Mouse (Mus musculus) midbrain, embryonic 10.5 days (tissue): ENCODE results near the gene Ptk6. TPM values are rescaled to one million over a fixed set of nuclear protein-coding genes. Genes with fewer than 3 reads are reported as not detected.

Experiments
- DNase-seq: peaks from one replicate; pipeline ENCODE4 v3.0.0-alpha.2; 2017; ENCODE audit warnings: low spot score
- H3K27ac ChIP-seq: fragments of 300-500 bp; sonication (generic); replicated peaks from 2 replicates; pipeline ENCODE4 v1.5.1; 2016; ENCODE audit warnings: mild to moderate bottlenecking
- H3K27me3 ChIP-seq: fragments of 300-500 bp; sonication (generic); 2 replicates; pipeline ENCODE4 v1.6.1; 2016; ENCODE audit warnings: low read depth, mild to moderate bottlenecking; ENCODE audit not compliant: poor library complexity, severe bottlenecking
- H3K36me3 ChIP-seq: fragments of 300-500 bp; sonication (generic); 2 replicates; pipeline ENCODE4 v1.6.1; 2016; ENCODE audit warnings: mild to moderate bottlenecking, moderate library complexity
- H3K4me1 ChIP-seq: fragments of 300-500 bp; sonication (generic); 2 replicates; pipeline ENCODE4 v1.6.1; 2016
- H3K4me3 ChIP-seq: fragments of 300-500 bp; sonication (generic); 2 replicates; pipeline ENCODE4 v1.5.1; 2016; ENCODE audit warnings: mild to moderate bottlenecking, moderate library complexity
- H3K9me3 ChIP-seq: fragments of 300-500 bp; sonication (generic); replicated peaks from 2 replicates; pipeline ENCODE4 v1.6.1; 2016; ENCODE audit warnings: mild to moderate bottlenecking
- WGBS: fragments of 180-500 bp; shearing (Covaris S2); methylation state at CpG from one replicate; pipeline ENCODE4 v1.1.7; 2016; 5-methylcytosine and 5-hydroxymethylcytosine counted together
- polyA plus RNA-seq: library from polyadenylated mRNA; unstranded; fragments of >200 nt; fragmentation: Nextera tagmentation; extraction: Ambion mirVana; gene quantifications from 2 replicates; pipeline ENCODE4 v1.2.1, GENCODE M21; 2016

Gene Ptk6
- polyA plus RNA-seq, 1 experiment from 2014 or later, result not detected

DNA sequence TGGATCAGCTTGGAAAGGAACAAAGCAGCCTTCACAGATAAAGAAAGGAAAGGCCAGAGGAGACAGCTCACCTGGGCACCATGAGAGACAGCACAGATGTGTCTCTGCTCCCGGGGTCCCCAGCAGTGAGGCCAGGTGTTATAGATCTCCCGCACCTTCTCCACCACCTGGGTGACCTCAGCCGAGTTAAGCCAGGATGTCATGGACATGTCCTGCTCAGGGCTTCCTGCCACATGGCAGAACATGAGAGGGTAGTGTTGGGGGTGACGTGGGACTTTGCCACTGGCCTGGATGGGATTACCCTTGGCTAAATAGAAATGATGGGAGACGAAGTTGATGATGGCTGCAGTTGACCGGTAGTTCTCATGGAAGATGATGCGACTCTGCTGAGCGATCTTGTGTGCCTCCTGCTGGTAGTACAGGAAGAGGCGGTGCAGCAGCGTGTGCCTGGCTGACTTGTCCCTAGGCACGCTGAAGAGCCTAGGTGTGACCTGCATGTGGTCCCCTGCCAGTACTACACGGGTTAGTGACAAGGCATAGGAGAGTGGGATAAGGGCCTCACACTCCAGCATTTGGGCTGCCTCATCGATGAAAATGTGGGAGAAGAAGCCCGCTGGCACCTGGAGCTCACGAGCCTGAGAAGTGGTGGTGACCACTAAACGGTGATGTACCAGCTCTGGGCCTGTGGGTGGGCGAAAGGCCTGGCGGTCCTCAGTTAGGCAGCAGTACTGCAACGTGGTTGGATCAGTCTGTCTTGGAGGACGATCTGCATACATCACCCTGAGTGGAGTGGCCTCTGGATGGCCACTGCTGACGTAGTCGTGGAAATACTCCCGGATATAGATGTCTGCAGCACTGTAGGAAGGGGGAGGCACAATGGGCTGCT is 33.3 kb upstream of the Ptk6 start:
- H3K27me3 ChIP-seq, result no peaks in the 10 kb centered on the region
- H3K4me3 ChIP-seq, result no peak overlapping the region
- H3K27ac ChIP-seq, result no peak overlapping the region
- WGBS, result 86% methylated on average over 23 of the region's 23 CpGs
- no peak for DNase-seq
- H3K9me3 ChIP-seq, result no peaks in the 10 kb centered on the region
- no peaks in the 10 kb centered on the region for H3K36me3 ChIP-seq
- H3K4me1 ChIP-seq, result 0 out of 2 replicates have a peak, but pooled peaks cover 5% of the 10 kb centered on the region

DNA sequence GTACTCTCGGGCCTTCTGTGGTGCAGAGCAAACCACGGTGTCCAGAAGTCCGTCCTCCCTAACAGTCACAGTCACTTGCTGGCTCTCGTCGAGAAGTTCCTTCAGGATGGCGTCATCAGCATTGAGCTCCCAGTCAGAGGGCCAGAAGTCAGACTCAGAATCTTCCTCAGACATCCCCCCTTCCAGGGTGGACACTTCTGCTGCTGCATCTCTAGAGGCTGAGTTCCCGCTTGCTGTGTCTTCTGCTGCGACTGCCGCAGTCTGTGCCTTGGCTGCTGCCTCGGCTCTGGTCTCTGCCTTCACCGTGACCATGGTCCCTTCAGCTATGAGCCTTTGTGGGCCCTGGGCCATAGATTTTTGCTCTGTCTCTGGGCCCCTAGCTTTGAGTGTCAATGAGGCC is 32.1 kb upstream of the Ptk6 start:
- no peak overlapping the region for H3K4me3 ChIP-seq
- no peaks in the 10 kb centered on the region for H3K9me3 ChIP-seq
- no peak overlapping the region for H3K27ac ChIP-seq
- H3K36me3 ChIP-seq, result no peaks in the 10 kb centered on the region
- no peaks in the 10 kb centered on the region for H3K27me3 ChIP-seq
- WGBS, result 97% methylated on average over 11 of the region's 11 CpGs
- 0 out of 2 replicates have a peak, but pooled peaks cover 5% of the 10 kb centered on the region for H3K4me1 ChIP-seq
- DNase-seq, result no peak

DNA sequence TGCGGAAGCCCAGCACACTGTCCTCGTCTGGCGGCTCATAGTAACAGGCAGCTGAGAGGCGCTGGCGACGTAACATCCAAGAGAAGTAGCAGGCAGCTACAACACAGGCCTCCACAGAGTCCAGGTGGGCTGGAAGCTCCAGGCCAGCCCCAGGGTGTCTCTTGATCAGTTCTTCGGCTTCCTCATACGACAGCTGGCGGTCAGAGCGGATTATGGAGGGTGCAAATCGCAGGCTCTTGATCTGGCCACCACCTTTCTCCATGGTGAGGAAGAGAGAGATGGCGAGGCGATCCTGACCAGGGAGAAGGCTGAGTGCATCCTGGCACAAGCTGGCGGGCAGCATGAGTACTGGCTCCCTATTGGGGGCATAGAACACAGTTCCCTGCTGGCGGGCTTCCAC is 30.9 kb upstream of the Ptk6 start:
- Histone ChIP-seq H3K27ac (no peak overlapping the region), H3K4me3 (no peak overlapping the region), H3K27me3 (no peaks in the 10 kb centered on the region), H3K9me3 (no peaks in the 10 kb centered on the region), H3K36me3 (no peaks in the 10 kb centered on the region), H3K4me1 (0 out of 2 replicates have a peak, but pooled peaks cover 5% of the 10 kb centered on the region)
- DNase-seq, result no peak
- 92% methylated on average over 15 of the region's 15 CpGs for WGBS

DNA sequence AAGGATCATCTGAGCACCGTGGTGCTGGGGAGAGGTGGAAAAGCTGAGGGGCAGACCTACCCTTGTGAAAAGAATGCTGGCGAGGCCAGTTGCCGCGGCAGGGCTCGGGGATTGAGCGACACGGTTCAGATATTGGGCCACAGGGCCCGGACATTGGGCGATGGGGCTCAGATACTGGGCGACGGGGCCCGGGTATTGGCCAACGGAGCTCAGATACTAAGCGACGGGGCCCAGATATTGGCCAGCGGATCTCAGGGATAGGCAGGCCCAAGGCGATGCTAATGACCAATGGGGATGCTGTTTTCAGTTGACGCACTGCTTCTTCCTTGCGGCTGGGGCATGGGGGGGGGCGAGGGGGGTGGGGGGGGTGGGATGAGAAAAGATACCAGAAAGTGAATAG is 28.6 kb upstream of the Ptk6 start:
- Histone ChIP-seq H3K4me3 (peak overlapping the region; percentile 4; the same call in 1 of the 2 replicates), H3K4me1 (no peaks in the 10 kb centered on the region), H3K27me3 (no peaks in the 10 kb centered on the region), H3K27ac (no peak overlapping the region), H3K9me3 (no peaks in the 10 kb centered on the region), H3K36me3 (no peaks in the 10 kb centered on the region)
- 83% methylated on average over 20 of the region's 20 CpGs for WGBS
- DNase-seq, result no peak

DNA sequence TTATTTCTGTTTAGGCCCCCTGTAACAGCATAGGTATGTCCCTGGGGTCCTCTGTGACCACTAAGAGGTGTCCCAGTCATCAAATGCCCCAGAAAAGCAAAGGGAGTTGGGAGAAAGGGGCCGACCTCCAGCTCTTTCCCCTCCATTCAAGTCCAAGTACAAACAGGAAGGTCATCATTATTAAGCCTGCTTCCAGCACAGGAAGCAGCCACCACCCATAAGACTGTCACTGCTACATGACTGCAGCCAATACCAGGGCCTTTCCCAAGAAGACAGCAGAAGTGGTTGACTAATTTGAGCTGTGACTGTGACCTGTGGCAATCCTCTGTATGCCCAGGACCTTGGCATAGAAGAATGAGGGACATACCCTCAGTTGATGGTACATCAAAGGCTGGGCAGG is 25.7 kb upstream of the Ptk6 start:
- Histone ChIP-seq H3K27me3 (no peaks in the 10 kb centered on the region), H3K9me3 (no peaks in the 10 kb centered on the region), H3K27ac (no peak overlapping the region)

DNA sequence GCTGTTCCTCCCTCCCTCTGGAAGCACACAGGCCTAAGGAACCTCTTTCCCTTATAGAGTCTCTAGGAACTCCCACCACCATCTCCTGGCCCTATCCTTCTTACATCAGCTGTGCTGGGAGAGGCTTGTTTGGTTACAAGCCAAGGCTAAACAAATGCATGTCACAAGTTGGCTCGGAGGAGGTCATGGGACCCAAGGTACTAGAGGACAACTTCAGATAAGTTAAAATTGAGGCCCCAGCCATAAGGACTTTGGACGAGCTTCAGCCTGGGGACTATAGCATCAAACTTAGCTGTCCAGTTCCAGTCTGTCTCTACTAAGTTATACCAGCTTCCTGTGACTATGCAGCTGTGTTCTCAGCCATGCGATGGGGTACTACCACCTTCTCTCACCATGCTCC is 24.5 kb upstream of the Ptk6 start:
- 87% methylated on average over 3 of the region's 3 CpGs for WGBS
- no peaks in the 10 kb centered on the region for H3K9me3 ChIP-seq
- no peaks in the 10 kb centered on the region for H3K36me3 ChIP-seq
- no peak overlapping the region for H3K4me3 ChIP-seq
- H3K27me3 ChIP-seq, result no peaks in the 10 kb centered on the region
- no peaks in the 10 kb centered on the region for H3K4me1 ChIP-seq
- DNase-seq, result no peak
- H3K27ac ChIP-seq, result no peak overlapping the region

More for the DNA sequence above, 25.7 kb upstream of the Ptk6 start:
- 74% methylated on average over 1 of the region's 1 CpGs for WGBS
- no peak for DNase-seq
- Histone ChIP-seq H3K4me1 (no peaks in the 10 kb centered on the region), H3K36me3 (no peaks in the 10 kb centered on the region), H3K4me3 (no peak overlapping the region)

DNA sequence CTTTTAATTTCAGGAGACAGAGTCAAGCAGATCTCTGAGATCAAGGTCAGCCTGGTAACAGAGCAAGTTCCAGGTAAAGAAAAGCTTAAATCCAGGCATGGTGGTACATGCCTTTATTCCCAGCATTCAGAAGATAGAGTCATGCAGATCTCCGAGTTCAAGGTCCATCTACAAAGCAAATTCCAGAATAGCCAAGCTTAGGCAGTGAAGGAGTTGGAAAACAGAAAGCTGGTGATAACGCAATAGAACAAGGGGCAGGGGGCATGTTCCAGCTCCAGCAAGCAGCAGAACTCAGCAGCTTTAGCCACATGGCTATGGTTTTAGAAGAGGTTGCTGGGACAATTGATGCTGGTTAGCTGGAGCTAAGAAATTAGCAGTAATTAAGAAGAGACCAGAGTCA is 22.4 kb upstream of the Ptk6 start:
- Histone ChIP-seq H3K27ac (no peak overlapping the region), H3K27me3 (peaks cover 16% of the 10 kb centered on the region; the same call in 1 of the 2 replicates)
- WGBS, result 89% methylated on average over 2 of the region's 2 CpGs

DNA sequence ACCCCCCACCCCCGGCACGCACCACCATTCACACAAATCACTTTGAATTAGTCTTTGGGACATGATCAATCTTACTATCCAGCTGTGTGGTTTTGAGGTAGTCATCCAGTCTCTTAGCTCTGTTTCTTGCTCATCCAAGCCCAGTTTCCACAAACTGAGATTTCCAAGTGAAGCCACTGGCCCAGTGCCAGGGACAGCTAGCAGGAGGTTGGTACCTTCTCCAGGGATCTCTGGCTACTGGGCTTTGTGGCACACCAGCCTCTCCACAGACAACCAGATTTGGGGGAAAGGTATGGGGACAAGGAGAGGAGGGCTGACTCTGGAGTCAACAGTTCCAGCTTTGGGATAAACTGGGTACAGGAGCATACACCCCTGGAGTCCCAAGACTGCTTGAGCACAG is 17.8 kb upstream of the Ptk6 start:
- peaks cover 28% of the 10 kb centered on the region for H3K27me3 ChIP-seq
- no peaks in the 10 kb centered on the region for H3K9me3 ChIP-seq
- WGBS, result 59% methylated on average over 2 of the region's 2 CpGs
- H3K4me1 ChIP-seq, result peaks cover 19% of the 10 kb centered on the region
- H3K4me3 ChIP-seq, result peak overlapping the region; percentile 53
- no peak for DNase-seq
- H3K36me3 ChIP-seq, result no peaks in the 10 kb centered on the region
- peak overlapping the region; percentile 77 for H3K27ac ChIP-seq

More for the DNA sequence above, 22.4 kb upstream of the Ptk6 start:
- H3K9me3 ChIP-seq, result no peaks in the 10 kb centered on the region
- no peak for DNase-seq
- H3K4me1 ChIP-seq, result peaks cover 8% of the 10 kb centered on the region
- no peak overlapping the region for H3K4me3 ChIP-seq
- no peaks in the 10 kb centered on the region for H3K36me3 ChIP-seq

DNA sequence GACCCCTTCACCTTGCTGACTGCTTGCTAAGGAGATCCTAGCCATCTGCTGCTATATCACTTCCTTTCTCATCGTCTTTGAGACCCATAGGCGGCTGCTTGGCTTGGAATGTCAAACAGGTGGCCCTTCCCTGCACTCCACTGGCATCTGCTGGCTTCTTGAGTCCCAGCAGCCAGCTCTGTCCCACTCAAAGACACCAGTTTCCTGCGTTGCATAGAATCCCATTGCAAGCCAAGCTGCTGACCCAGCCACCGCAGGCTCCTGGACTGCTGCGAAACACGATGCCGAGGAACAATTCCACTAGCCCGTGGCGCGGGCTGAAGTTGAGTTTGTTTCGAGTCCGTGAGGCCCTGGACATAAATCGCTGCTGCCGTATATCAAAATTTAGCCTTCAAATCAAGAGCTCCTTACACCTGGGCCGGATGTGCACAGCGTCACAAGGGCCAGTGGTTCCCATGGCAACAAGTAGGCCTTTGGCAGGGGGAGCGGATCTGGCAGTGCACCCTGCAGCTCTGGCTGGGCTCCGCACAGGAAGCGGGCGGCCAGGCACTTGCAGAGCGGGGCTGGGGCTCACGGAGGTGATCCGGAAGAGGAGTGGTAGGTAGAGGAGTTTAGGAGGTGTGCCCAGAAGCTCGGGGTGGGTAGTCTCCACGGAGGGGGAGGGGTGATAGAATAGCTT is 17.1 kb upstream of the Ptk6 start, which contains the start of gene Fndc11:
Gene Fndc11, plus strand, starts transcription at position 476 of the 679 bp plus-strand sequence.
- peaks cover 33% of the 10 kb centered on the region for H3K27me3 ChIP-seq
- H3K9me3 ChIP-seq, result no peaks in the 10 kb centered on the region
- peak within 1 kb of the TSS; percentile 53 for H3K4me3 ChIP-seq
- H3K27ac ChIP-seq, result peak within 1 kb of the TSS; percentile 77
- no peaks in the 10 kb centered on the region for H3K36me3 ChIP-seq
- 6% methylated on average over 25 of the region's 25 CpGs for WGBS
- peak; percentile 74 for DNase-seq
- H3K4me1 ChIP-seq, result peaks cover 19% of the 10 kb centered on the region

DNA sequence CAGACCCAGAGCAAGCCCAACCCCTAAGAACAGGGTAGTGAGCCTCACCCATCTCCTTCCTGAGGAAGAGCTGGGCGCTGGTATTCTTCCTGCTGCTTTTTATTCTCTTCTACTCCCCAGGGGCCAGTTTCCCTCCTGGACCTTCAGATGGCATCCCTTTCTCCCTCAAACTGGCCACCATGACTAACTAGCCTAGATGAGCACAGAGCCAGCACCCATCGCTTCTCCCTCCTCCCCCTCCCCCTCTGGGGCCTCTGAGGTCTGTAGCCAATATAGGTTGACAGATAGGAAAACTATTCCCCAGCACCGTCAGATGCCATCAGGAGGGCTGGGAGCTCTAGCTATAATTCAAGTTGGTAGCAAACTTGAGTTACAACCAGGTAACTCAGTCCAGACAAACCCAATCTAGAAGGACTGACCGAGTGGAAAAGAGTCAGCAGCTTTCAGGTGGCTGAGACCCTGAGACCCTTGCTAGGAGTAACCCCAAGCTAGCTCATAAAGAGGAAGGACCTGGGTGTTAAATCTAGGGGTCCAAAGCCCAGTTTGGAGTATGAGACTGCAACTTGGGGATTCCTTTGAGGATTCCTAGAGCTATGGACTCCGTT is 16.4 kb upstream of the Ptk6 start:
- WGBS, result 67% methylated on average over 5 of the region's 5 CpGs
- Histone ChIP-seq H3K36me3 (no peaks in the 10 kb centered on the region), H3K4me1 (peaks cover 19% of the 10 kb centered on the region), H3K9me3 (no peaks in the 10 kb centered on the region), H3K27me3 (peaks cover 40% of the 10 kb centered on the region), H3K27ac (no peak overlapping the region), H3K4me3 (no peak overlapping the region)
- DNase-seq, result no peak

DNA sequence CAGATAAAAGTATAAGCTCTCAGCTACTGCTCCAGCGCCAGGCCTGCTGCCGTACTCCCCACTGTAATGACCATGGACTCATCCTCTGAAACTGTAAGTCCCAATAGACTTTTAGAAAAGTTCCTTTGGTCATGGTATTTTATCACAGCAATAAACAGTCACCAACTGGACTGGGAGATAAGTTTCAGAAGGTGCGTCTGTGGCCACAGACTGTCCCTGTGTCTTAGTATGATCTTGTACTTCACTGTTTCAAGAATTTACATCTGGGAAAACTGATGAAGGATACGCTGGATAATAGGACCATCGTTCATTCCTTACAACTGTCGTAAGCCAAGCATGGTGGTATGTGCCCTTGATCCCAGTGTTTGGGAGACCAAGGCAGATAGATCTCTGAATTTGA is 13.4 kb upstream of the Ptk6 start:
- WGBS, result 90% methylated on average over 6 of the region's 6 CpGs
- DNase-seq, result no peak
- H3K36me3 ChIP-seq, result no peaks in the 10 kb centered on the region
- H3K9me3 ChIP-seq, result no peaks in the 10 kb centered on the region
- no peak overlapping the region for H3K4me3 ChIP-seq
- peaks cover 38% of the 10 kb centered on the region for H3K4me1 ChIP-seq
- no peak overlapping the region for H3K27ac ChIP-seq
- H3K27me3 ChIP-seq, result peaks cover 61% of the 10 kb centered on the region

DNA sequence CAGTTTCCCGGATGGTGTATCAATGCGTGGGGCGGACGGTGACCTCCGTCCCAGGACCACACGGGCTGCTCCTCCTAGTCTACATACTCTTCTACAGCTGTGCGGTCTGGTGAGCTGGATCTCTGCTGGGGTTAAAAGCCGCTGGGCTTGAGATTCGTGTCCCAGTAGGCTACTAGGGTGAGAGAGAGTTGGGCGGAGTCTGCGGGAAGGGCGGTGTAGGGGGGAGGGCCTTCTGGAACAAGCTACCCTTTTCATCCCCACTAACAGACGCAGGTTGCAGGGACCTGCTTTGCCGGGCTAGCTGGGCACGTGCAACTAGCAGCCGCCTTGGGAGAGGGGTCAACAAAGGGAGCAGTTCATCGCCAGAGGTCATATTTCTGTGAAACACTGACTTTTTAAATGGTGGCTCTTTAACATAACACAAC is 10.4 kb upstream of the Ptk6 start, which contains the start of gene Srms:
Gene Srms, minus strand, starts transcription at position 165 of the 425 bp plus-strand sequence.
- H3K36me3 ChIP-seq, result no peaks in the 10 kb centered on the region
- peaks cover 18% of the 10 kb centered on the region for H3K4me1 ChIP-seq
- peak within 1 kb of the TSS; percentile 48 for H3K4me3 ChIP-seq
- DNase-seq, result peak; percentile 39
- no peak within 1 kb of the TSS for H3K27ac ChIP-seq
- no peaks in the 10 kb centered on the region for H3K9me3 ChIP-seq
- H3K27me3 ChIP-seq, result peaks cover 65% of the 10 kb centered on the region
- WGBS, result under 1% methylated on average over 17 of the region's 17 CpGs
